ENCODE assay signal across 9 mouse cellular contexts in the genomic region with DNA sequence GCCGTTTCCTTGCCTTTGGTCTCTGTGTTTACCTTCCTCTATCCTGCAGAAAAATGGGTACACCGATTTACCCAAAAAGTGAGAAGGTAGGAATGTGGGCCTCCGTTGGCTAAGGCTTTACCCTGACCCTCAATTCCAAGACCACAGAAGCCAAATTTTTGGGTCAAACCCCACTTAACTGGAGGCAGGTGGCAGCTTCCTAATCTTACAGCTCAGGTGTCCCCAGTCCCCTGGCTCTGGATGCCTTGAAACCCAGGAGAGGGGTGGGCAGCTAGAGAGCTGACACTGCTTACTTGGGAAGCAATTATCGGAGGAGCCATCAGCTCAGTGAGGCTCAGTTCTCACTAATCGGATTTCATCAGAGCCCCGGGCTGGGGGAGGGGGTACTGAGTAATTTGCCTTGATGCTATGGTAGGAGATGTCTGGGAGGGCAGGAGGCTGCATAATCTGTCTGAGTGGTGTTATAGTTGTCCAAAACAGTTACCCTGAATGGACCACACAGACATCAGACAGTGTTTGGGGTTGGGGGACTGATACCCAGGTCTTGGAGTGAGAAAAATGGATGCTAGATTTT. TPM values are rescaled to one million over a fixed set of nuclear protein-coding genes. Genes with fewer than 3 reads are reported as not detected.
DNase-seq lines count a peak whose midpoint lies in the region; ATAC-seq lines count a peak whose summit lies in the region.
"Had no signal": no experiment of that assay in that cellular context is flagged by ENCODE, and none has a peak within 500 bp of the region (broad histone marks: within the 10 kb centered on the region; RNA-seq: fewer than 3 reads in every experiment).

A gene (minus strand): TSS at position 51 of the 574 bp plus-strand sequence.

- H3K4me1 ChIP-seq in kidney, embryonic 16.5 days (ENCODE audit: insufficient read depth, low read length) = peaks cover 62% of the 10 kb centered on the region
- peaks cover 32% of the 10 kb centered on the region for H3K4me1 ChIP-seq in heart, embryonic 15.5 days (replicated peaks)
- H3K4me1 ChIP-seq in limb, embryonic 10.5 days = peaks cover 65% of the 10 kb centered on the region

- no peaks in the 10 kb centered on the region for H3K9me3 ChIP-seq in kidney, embryonic 16.5 days (ENCODE audit: low read length)
- H3K9me3 ChIP-seq in heart, embryonic 15.5 days (replicated peaks) = no peaks in the 10 kb centered on the region
- no peaks in the 10 kb centered on the region for H3K9me3 ChIP-seq in limb, embryonic 10.5 days (replicated peaks)
- H3K9me3 ChIP-seq: G1E had no signal

- no peak for DNase-seq in kidney, adult 9 months
- DNase-seq in adrenal gland, postnatal 4 days (ENCODE audit: low spot score in 2 of 2) = no peak
- DNase-seq in limb, embryonic 10.5 days (ENCODE audit: low spot score) = no peak
- no peak for DNase-seq in ovary, postnatal 14 days (ENCODE audit: low spot score)
- DNase-seq in embryo, embryonic 9.5 days (ENCODE audit: extremely low spot score) = no peak

- H3K4me2 ChIP-seq in kidney, embryonic 16.5 days (replicated peaks; ENCODE audit: low read depth, low read length) = no peak within 1 kb of the TSS
- no peak within 1 kb of the TSS for H3K4me2 ChIP-seq in heart, embryonic 15.5 days

- no peak for ATAC-seq in kidney, embryonic 16.5 days (ENCODE audit: low FRiP score, low TSS enrichment)
- no peak for ATAC-seq in heart, embryonic 15.5 days (replicated peaks; ENCODE audit: insufficient number of reproducible peaks, insufficient read depth, low FRiP score, low read depth)
- ATAC-seq in erythroid progenitor cell, adult 5-6 weeks (replicated peaks; ENCODE audit: low FRiP score, poor library complexity, severe bottlenecking) = no peak

- 45% methylated on average over 6 of the region's 6 CpGs for WGBS in kidney, embryonic 16.5 days
- 30% methylated on average over 6 of the region's 6 CpGs for WGBS in heart, embryonic 15.5 days
- 35% methylated on average over 6 of the region's 6 CpGs for WGBS in limb, embryonic 10.5 days

- H3K27me3 ChIP-seq in kidney, embryonic 16.5 days (ENCODE audit: insufficient read depth, low read length) = peaks cover 28% of the 10 kb centered on the region
- H3K27me3 ChIP-seq in heart, embryonic 15.5 days = peaks cover 77% of the 10 kb centered on the region
- H3K27me3 ChIP-seq in limb, embryonic 10.5 days (ENCODE audit: low read depth, poor library complexity, severe bottlenecking) = peaks cover 74% of the 10 kb centered on the region

- no peaks in the 10 kb centered on the region for H3K36me3 ChIP-seq in kidney, embryonic 16.5 days (ENCODE audit: insufficient read depth, low read length)
- no peaks in the 10 kb centered on the region for H3K36me3 ChIP-seq in heart, embryonic 15.5 days
- H3K36me3 ChIP-seq in limb, embryonic 10.5 days = no peaks in the 10 kb centered on the region
- H3K36me3 ChIP-seq: G1E had no signal

- H3K4me3 ChIP-seq in kidney, embryonic 16.5 days (ENCODE audit: low read length) = no peak within 1 kb of the TSS
- no peak within 1 kb of the TSS for H3K4me3 ChIP-seq in heart, embryonic 15.5 days
- no peak within 1 kb of the TSS for H3K4me3 ChIP-seq in limb, embryonic 10.5 days

- H3K9ac ChIP-seq in kidney, embryonic 16.5 days (replicated peaks; ENCODE audit: low read length) = no peak within 1 kb of the TSS
- no peak within 1 kb of the TSS; the same call in 1 of the 2 replicates for H3K9ac ChIP-seq in heart, embryonic 15.5 days

- H3K27ac ChIP-seq in kidney, embryonic 16.5 days (ENCODE audit: low read length) = no peak within 1 kb of the TSS
- no peak within 1 kb of the TSS for H3K27ac ChIP-seq in heart, embryonic 15.5 days
- no peak within 1 kb of the TSS for H3K27ac ChIP-seq in limb, embryonic 10.5 days

RNA-seq across cellular contexts. Expression of the gene that starts here (rescaled TPM):
- polyA plus RNA-seq in kidney, embryonic 16.5 days (2015; fragmentation: Nextera tagmentation; extraction: Ambion mirVana) = 19.8 and 20.5 TPM in 2 replicates
- total RNA-seq in adrenal gland, postnatal 4 days (2021) = 10 to 100 TPM; 17.7 to 19.0 TPM
- 14.1 and 16.8 TPM in 2 replicates for polyA plus RNA-seq in heart, embryonic 15.5 days (2015; fragmentation: Nextera tagmentation; extraction: Ambion mirVana)
- polyA plus RNA-seq in limb, embryonic 10.5 days (2016; fragmentation: Nextera tagmentation; extraction: Ambion mirVana) = 16.2 and 16.8 TPM in 2 replicates
- 3.6 TPM in 1 of 2 replicates, not detected in the other for total RNA-seq in erythroid progenitor cell, adult 5-6 weeks (2015; ENCODE audit: low replicate concordance)
- total RNA-seq in erythroid progenitor cell, adult 5-6 weeks (2017; ENCODE audit: low replicate concordance) = 0.26 and 0.91 TPM in 2 replicates

Comparison
In these comparisons a context has a peak if more than half of its experiments do, and no peak if none do; other contexts are left out.
1. RNA of the gene that starts here (total RNA-seq): 17.7 to 19.0 TPM in adrenal gland, postnatal 4 days; 0.26 to 3.6 TPM in erythroid progenitor cell, adult 5-6 weeks; every median in the first group is over 4 times any median in the second.